Mouse (Mus musculus) heart, adult 2 months (tissue): ENCODE data around the gene Rnf4.

Source experiments
- CTCF ChIP-seq: fragments of 200-600 bp; IDR thresholded peaks from 2 replicates; pipeline ENCODE4 v1.8.1; 2022; ENCODE audit warnings: antibody characterized with exemption, mild to moderate bottlenecking, moderate library complexity
- EP300 ChIP-seq: fragments of 200-500 bp; IDR thresholded peaks from 2 replicates; pipeline ENCODE4 v1.6.1; 2011; ENCODE audit warnings: low read depth, low read length, control low read depth; ENCODE audit not compliant: insufficient read depth
- POLR2A ChIP-seq: fragments of 200-500 bp; IDR thresholded peaks from 2 replicates; pipeline ENCODE4 v1.6.1; 2011; ENCODE audit warnings: mild to moderate bottlenecking, low read depth, low read length, control low read depth; ENCODE audit not compliant: insufficient read depth

DNA sequence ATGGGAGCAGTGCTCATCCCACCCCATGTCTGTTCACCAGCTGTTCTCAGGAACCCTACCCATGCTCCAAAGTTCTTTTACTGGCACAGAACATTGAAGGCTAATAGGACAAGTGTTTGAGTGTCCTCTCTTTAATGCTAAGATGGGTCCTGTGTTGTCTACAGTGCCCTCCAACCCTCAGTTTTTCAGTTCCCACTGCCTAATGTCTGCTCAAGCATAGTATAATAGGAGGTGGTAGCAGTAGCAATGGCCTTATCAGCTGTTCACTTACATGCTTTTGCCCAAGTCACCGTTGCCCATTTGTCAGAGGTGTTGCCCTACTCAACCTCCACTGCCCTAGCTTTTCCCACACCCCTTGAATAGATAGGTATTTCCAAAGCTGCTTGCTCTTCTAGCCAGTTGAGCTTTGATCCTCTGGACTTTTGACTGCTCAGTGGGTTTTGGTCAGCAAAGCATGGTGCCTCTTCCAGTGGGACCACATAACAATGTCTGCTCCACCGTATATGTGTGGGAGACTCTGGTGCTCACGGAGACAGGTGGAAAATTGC is 16.1 kb downstream of the Rnf4 start:
- TF ChIP-seq CTCF (no peak), EP300 (no peak), POLR2A (no peak)
